Mouse (Mus musculus) kidney, adult 18-20 months (tissue): ENCODE measurements around the gene Lat2.

Experiments used
- DNase-seq: peaks from one replicate; pipeline ENCODE4 v3.0.0; 2021

The Lat2 gene

DNA sequence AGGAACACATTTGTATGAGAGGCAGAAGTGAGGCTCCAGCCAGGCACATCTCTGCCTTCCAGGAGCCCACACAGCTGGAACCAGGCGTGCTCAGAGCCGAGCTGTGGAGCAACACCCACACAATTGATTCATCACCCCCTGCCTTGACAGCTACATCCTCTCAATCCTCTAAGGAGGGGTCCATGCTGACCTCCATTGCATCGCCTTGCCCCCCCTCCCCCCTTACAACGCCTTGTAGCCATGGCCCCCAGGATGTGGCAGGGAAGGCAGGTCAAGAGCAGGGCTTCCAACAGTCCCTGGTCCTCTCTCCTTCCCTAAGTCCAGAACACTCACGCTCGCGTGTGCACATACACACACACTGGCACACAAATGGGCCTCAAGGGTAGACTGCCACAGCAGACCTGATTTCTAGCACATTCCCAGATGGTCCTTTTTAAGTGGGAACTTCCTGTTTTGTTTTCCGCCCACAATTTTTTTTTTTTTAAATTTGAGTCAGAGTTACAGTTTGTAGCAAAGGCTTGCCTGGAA is 45.8 kb downstream of the Lat2 start:
- peak; percentile 14 for DNase-seq

DNA sequence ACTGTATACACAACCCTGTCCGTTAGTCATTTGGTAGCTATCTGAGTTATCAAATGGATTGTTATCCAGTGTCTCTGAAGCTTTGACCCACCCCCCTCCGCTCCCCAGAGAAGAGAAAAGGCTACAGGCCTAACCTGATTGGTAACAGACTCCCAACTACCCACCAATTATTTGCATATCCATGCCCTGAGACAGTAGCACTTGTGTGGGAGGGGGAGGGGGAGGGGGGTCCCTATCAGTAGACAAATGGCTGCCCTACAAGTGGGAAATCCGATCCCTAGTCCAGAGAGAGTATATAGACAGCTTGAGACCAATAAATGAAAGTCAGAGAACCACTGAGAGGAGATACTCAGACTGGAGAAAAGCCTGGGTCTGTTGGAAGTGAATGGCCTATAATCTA is 46.8 kb downstream of the Lat2 start:
- DNase-seq = no peak

DNA sequence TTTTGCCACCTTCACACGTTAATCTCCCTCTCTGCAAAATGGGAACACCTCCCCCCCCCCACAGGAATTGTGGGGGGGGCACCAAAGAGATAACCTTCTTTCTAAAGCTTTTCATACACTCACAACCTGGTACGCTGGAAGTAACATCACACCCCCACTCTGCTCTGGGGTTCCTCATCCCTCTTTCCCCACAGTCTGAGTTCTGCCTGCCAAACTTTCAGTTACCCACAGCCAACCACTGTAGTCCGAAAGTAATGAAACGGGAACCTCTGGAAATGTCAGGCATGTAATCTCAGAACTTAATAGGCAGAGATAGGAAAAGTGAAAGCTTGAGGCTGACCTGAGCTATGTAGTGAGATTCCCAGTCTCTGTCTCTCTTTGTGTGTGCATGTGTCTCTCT is 47.4 kb downstream of the Lat2 start:
- no peak for DNase-seq

DNA sequence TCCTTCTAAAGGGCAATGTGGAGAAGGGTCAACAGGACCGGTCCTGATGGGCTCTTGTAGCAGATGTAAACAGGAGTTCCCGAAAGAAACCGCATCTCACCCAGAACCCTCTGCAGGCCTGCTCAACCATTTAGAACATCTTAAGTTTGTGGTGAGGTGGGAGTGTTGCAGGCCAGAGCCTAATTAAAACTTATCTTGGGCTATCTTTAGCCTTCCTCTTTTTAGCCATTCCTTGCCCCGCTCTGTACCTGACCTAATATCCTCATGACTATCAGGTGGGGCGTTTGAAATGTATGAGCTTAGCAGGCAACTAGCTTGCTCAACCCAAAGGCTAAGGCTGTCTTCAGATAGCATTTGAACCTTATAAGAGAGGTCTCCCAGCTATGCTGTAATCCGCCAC is 49.1 kb downstream of the Lat2 start:
- DNase-seq = no peak

DNA sequence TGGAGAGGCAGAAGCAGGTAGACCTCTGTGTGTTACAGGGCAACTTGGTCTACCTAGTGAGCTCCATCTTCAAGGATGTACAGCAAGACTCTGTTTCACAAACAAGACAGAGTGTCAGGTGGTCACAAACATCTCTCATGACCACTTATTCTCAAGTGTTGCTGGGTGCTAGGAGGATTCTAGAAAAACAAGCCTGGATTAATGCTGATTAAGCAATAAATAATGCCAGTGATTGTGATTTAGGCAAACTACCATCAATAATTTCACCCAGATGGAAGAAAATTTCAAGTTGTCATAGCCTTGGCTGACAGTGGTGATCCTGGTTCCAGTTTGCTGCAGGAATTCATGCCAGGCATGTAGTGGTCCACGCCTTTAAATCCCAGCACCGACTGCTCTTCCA is 50.6 kb downstream of the Lat2 start:
- DNase-seq = no peak

DNA sequence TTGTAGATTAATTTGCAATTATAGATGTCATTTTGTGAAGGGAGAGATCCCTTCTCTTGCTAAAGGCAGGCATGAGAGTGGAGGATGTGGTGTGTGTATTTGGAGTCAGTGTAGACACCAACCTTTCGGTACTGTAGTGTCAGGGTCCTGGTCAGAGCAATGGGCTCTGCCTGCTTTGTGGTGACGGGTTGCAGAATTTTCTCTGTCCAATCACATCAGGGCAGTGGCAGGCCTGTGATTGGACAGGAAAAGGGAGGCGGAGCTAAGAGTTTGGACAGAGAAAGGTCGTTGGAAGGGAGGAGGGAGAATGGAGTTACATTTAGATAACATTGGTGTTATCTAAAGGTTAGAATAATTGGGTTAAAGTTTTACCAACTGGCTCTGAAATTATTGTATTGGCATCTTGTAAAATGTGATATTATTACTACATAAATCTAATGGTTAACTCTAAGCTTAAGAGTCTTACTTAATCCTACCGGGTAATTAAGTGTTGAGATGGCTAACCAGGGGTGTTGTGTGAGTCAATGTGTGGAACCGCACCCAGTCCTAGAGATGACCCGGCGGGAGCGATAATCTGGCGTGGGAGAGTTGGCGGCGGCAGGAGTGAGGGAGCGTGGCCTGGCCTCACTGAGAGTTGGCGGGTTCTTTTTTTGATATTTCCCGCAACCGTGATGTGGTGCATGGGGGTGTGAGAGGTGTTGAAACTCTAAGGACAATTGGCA is 54.2 kb downstream of the Lat2 start:
- DNase-seq = no peak

DNA sequence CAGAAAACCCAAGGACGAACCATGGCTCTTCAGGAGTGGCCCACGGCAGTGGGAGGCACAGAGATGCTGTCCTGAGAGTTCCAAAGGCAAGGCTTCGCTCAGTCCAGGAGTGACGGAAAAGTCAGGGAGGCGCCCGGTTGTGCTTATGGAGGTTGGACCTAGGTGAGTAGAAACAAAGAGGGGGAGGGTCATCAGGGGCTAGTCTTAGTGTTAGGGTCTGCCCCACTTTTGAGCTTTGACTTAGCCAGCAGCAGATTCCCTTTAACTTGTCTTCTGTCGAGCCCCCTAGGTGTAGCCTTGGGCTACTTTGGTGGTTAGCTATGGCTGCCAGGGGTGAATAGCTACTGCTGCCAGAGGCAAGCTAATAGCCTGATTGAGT is 54.8 kb downstream of the Lat2 start, which contains the start of gene Syna:
Gene Syna, minus strand, starts transcription at position 101 of the 379 bp plus-strand sequence.
- DNase-seq = no peak

DNA sequence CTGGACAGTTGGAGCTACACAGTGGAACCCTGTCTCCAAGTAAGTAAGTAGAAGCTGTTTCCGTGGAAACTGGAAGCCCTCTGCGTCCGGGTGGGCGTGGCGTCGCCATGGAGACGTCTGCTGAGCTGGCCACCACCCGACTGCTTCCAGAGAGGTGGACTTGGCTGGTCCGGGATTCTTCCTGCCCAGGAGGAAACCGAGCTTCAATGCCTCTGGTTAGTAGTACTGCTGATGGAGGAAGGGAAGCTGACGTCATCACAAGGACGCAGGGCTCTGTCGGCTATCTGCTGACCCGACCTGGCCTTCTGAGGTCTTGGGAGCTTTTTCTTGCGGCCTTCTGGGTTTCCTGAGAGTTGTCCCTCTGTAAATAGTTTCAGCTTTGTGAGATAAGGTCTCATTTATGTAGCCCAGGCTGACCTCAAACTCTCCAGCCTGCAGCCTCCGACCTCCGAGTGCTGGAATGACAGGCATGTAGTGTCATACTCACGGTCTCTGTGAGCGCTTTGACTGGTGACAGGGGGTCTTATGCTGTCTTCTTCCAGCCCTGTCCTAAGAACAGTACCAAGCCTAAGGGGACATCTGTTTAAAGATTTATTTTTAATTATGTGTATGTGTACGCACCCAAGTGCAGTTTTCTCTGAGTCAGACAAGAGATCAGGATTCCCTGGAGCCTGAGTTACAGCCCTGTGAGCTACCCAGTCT is 59.2 kb downstream of the Lat2 start:
- peak; percentile 82 for DNase-seq

DNA sequence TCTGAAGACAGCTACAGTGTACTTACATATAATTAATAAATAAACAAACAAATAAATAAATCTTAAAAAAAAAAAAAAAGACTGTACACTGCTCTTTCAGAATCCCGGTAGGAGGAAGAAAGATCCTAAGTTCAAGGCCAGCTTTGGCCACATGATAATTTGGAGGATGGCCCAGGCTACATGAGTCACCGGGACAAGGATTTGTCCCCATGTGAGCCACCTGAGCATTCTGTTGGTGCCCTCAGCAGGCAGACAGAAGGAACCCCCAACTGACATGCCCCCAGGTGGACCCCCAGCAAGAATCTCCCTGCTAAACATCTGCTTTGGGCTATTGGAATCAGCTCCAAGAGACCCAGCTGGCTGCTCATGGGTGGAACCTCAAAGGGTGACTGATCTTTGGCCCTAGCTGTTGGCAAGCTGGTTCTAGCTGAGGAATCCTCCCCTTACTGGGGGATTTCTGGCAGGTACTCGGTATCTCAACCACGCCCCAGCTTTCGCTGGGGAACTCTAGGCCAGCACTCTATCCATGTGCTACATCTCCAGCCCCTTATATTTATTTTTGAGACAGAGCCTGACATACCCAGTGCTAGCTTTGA is 60.8 kb downstream of the Lat2 start:
- peak; percentile 24 for DNase-seq

DNA sequence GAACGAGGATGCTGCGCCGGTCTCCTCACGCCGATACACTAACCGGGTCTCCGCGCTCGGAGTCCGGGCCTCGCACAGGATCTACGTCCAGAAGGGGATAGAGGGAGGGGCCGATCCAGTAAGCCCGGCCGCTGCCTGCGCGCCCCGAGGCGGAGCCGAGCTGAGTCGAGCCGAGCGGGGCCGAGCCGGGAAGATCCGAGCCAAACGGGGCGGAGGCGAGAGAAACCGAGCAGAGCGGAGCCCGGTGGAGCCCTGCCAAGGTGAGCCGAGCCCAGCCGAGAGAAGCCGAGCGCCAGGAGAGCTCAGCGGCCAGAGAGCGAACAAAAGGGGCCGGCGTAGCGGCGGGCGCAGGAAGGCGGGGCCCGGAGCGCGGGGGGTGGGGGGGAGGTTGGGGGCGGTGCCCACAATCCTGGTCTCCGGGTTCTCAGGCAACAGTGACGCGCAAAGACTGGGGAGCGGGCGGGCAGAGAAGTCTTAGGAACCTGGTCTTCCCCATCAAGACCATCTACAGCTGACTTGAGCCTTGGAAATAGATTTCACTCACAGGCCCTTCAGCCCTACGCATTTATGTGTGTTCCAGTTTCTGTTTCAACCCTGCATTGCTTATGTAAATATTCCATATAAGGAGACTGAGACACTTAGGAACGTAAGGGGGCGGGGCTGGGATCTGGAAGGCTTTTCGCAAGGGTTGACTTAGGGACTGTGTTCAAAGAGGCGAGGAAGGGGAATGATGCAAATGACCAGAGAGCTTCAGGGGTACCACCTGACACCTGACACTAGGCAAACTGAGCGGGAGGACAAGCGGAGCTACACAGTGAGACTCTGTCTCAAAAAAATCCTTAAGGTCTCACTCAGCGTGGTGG is 62.5 kb downstream of the Lat2 start, which contains the start of gene Clip2:
Gene Clip2, minus strand, starts transcription at position 325 of the 863 bp plus-strand sequence.
- DNase-seq = peak; percentile 99

DNA sequence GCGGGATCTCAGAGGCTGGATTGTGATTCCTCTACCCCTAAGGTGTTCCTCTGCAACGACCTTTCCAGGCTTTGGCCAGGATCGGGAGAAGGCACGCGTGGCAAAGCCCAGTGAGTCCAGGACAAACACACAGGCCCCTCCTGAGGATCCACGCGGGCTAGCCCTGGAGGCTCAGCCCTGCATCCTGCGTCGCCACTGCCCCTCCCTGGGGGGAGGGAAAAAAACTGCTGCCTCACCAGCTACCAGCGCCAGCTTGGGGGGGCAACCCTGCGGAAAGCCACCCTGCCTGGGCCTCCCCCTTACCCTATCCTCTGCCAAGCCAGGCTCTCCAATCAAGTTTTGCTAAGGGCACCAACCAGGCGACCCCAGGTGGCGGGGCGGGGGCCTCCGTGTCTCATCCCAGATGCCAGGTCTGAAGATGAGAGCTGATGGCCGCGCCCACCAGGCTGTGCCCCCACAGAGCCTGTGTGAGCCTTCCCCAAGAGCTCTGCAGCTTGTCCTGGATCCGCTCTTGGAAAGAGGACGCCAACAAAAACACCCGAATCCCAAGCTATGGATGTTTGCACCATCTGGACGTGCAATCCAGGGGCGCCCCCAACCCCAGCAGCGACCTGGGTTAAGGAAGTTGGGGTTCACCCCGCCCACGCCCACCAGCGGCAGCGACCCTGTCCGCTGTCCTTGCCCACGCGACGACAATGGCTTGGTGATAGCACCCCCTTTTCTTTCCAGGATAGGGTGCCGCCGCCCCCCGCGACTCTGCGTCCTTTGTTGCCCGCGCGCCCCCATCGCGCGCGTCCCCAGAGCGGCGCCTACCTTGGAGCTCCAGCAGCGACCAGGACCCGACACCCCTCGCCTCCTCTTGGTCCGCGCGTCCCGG is 63.4 kb downstream of the Lat2 start:
- peak; percentile 49 for DNase-seq

DNA sequence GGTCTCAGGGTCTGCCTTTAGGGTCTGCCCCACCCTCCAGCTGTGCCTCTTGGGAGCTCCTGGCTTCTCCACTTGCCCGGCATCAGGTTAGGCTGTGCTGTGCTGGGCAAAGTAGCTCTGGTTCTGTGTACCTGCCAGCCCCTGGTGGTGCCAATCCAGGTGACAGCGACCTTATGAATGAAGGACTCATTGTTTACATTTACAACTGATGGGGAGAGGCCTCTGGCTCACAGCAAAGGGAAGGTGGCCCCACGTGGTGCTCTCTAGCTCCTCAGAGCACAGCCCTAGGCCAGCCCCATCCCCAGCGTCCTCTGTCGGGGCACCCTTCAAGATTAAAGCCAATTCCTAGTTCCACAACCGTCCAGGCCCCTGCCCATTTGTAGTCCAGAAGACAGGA is 64.0 kb downstream of the Lat2 start:
- DNase-seq = no peak
